Mouse (Mus musculus) urinary bladder, adult 2 months (tissue): ENCODE results near the gene Kdm4a. TPM values are rescaled to one million over a fixed set of nuclear protein-coding genes. Genes with fewer than 3 reads are reported as not detected.

Source experiments
- DNase-seq: peaks from one replicate; pipeline ENCODE4 v3.0.0; 2022; ENCODE audit warnings: low spot score
- polyA plus RNA-seq: library from polyadenylated mRNA; depleted of rRNA; stranded (reverse); fragments of >200 nt; gene quantifications from 2 replicates; pipeline ENCODE4 v1.2.3, GENCODE M21; 2012; rRNA removed

Gene Kdm4a
- polyA plus RNA-seq: 38.2 and 38.6 TPM in 2 replicates

DNA sequence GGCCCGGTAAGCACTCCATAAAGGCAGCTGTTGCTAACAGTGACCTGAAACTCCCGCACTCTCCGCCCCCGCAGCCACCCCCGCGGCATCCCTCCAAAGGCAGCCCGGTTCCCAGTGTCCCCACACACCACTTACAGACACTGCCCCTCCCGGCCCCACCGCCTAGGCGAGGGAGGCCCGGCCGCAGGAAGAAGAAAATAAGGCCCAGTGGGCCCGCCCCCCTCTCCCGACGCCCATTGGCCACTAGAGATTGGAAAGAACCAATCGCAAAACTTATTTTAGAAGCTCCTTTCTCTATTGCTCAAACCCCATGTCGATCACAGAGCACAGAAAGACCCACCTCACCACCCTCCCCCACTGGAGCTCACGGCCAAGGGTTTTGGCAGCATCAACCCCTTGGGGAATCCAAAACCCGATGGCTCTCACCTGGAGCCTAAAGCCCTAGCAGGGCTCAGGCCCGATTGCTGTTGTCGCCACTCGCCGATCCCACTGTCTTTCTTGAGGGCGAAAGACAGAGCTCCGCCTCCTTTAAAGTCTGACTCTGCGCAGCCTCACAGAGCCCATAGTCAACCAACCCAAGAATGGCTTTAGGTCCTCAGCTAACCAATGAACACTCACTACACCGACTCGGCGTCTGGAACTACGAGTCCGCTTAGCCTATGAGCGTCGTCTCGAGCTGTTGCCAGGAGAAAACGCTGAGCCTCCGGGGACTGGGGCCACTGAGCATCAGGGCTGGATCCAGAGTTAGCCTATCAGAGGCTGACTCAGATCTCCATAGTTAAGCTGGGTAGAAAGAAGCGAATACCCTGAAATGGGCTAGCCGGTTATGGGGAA is at the start of gene Kdm4a:
TSS of gene Kdm4a (minus strand) at position 577 of the 834 bp plus-strand sequence.
- DNase-seq: peak; percentile 79

DNA sequence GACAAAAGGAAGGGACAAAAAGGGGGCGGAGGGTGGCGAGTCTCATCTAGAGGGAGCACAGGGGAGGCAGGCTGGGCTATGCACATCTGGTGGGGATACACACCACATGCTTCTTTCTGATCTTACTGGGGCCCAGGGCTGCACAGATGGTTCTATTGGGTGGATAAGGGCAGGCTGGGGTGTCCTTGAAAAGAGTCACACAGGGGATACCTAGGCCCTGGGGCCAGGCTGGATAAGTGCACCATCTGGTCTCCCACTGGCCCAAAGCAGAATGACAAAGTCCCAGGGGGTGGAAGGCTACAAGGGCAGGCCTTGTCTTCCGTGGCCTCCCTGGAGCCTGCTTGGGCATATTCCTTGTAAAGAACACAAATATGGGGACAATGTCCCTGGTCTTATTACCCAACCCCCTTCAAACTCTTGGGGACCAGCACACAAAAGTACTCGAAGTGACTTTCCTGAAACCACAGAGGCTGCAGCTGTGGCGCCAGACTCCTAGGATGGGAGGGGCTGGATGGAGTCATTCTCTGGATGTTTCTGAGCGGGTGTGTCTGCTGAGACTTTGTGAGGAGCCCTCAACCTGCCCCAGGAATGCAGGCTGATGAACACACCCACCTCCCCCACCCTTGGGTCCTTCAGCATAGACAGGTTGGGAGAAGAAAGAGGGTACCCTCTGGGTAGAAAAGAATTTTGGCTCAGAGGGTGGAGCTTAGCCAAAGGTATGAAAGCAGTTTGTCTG is 49.4 kb upstream of the Kdm4a start:
- no peak for DNase-seq

DNA sequence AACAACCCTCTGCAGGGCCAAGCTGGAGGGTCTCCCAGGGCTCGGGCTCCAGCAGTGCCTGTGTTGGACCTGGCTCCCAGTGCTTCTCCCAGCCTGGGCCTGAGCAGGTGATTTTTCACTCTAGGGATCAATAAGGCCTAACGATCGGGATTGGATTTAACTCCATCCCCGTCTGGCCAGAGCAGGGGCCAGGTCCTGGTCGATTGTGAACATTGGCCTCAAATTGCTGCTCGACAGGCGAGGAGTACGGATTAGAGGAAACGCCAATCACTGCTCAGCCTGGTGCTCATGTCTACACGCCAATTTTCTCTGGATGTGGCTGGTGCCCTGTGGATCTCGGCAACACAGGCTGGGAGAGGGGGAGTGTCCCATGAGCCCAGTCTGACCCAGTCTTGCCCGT is 47.6 kb upstream of the Kdm4a start:
- no peak for DNase-seq

DNA sequence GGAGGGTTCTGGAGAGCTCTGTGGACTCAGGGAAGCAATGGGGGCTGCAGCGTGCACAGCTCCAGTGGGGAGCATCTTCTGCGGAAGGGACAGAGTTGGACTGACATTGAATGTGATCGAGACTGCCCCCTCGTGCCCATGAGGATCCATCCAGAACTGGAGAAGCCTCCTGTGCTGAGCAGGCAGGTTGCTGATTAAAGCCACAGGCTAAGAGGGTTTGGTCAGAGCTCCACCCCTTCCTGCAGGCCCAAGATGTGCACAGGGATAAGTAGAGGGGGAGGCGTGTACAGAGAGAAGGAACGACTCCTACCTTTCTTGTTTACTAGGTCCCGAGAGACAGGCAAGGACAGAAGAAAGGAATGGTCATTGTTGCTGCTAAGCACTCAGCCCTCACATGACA is 41.4 kb upstream of the Kdm4a start:
- no peak for DNase-seq

DNA sequence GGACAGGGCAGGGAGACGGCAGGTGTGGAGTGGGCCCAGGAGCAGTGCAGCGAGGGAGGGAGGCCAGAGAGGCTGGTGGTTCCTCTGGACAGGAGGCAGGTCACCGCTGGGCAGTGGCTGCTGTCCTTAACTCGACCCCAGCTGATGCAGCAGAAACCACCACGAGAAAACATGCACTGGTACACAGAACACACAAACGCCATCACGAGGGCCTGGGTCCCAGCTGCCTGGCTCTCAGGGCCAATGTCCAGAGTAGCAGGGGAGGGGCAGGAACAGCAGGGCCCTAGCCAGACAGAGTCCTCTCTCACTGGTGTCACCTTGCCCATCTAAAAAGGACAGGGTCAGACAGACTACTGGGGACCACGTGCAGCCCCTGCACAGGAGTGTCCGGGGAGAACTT is 40.9 kb upstream of the Kdm4a start:
- no peak for DNase-seq

DNA sequence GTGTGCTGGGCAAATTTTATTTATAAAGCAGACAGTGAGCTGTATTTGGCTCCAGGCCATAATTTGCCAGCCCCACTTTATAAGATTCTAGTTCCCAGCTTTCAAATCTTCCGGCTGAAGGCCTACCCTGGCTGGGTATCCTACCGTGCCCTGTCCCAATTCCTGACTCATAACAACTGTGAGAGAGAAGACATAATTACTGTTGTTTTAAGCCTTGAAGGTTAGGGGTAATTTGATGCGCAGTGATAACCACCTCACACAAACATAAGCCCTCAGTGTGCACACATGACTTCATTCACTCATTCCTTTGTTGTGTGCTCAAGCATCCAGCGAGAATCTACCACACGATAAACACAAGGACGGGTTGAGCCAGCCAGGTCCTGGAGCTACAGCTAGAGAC is 39.6 kb upstream of the Kdm4a start:
- DNase-seq: no peak

DNA sequence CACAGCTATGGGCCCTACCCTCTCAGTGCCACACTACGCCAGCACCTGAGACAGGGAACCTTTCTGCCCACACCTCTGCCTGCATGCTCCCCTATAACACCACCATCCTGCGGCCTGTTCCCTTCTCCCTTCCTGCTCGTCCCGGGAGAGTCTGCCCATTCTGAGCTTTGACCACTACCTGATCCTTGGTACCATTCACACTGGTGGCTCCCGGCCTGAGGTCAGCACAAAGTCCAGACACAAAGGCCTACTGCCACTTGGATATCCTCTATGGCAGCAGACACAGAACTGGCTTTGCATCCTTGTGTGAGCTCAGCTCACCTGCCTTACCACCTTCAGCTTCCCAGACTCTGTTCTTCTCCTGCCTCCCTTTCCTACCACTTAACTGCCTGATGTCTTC is 38.7 kb upstream of the Kdm4a start:
- DNase-seq: no peak

DNA sequence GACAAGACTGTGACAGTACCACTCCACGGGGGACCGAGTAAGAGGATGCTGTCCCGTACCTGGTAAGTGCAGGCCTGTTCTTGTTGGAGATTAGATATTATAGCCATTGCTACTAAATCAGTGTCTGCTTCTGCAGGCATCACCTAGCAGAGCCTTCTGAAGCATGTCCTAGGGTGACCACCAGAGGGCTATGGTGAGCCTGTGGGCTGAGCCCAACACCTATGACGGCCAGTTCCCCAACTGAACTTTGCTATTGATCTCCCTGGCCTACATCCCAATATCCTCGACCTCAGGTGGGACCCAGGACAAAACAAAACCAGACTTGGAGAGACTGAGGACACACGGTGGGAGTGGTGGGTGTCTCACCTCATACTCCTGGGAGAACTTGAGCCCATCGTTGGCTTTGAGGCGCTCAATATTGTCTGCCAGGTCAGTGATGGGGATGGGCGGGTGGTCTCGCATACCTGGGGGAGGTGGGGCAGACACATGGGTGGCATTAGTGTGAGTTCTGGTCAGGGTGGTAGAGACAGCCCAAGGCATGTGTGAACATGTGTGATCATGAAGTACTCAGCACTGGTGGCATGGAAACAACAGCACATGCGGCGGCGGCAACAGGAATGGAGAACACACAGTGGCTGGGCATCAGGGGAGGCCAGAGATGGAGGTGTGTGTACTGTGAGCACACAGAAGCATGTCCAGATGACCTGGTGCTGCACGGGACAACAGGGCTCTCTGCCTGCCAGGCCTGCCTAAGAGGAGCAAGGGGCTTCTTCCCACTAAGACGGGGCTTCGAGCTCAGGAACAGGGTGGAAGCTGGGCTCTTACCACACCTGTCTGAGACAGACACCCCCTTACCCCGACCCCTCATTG is 37.1 kb upstream of the Kdm4a start:
- DNase-seq: no peak

DNA sequence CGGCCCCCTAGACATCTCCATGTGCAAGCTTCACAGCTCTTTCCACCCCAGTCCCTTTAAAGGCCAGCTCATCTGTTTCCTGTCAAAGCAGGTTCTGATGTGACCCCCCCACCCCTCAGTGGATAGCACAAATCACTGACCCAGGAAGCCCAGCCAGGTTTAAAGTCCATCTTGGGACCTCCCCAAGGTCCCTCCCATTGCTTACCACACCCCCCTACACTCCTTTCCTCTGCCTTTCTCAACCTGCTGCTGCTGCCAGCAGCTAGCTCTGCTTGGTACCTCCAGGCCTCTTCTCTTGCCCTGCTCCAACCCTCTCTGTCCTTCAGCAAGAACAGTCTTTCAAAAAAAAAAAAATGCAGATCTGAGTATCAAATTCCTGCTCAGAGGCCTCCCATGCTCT is 35.0 kb upstream of the Kdm4a start:
- no peak for DNase-seq

DNA sequence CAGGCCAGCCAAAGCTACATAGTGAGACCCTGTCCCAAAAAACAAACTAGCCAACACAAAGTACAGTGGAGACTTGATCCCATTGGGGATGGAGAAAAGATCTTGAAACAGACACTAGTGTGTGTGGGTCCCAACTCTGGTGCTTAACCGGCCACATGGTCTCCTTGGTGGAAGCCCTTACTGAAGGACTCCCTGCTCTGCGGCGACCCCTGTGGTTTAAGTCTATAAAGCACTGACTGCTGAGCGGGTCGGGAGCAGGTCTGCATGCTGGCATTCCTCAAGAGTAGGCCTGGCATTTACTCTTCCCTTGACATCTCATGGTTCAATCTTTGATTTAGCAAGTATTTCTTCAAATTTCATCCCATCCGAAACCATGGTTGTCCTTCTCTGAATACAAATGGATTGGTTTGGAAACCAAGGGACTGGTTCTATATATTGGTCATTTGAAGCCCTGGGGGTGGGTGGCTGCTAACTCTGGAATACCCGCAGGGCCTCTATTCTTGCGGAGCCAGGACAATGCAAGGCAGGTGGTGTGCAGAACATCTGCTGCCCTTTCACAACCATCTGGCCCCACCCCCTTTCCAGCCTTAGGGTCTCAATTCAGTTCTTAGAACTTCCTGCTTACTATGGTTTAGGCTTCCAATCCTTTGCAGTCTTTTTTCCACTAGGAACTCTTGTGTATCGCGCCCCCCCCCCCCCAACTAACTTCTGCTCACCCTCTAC is 27.2 kb upstream of the Kdm4a start:
- DNase-seq: peak; percentile 11

DNA sequence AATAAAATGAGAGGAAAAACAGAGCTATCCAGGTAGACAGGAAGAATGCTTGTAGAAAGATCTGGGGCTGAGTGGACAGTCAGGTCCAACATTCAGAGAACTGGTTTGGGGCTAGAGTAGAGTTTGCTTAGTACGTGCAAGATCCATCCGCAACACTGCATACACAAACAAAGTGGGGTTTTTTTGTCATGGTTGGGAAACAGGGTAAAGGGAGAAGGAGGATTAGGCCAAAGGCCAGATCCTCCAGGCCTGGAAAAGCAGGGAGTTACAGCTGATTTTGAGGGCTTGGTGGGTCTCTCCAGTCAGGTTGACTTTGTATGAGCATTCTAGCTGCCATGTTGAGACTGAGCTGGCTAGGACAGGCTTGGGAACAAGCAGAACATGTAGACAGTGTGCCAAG is 26.1 kb upstream of the Kdm4a start:
- DNase-seq: no peak

DNA sequence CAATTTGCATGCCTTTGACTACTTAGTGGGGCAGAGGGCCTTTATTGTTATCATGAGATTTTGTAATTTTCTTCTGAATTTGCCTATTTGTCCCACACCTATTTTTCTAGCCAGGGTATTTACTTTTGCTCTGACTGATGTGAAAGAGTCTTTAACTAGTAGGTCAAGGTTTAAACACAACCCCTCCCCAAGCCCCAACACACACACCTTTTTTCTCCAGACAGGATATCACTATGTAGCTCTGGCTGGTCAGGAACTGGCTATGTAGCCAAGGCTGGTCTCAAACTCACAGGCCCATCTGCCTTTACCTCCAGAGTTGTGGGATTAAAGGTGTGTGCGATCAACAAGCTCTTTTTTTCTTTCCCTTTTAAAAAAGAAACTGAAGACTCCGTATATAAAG is 19.2 kb upstream of the Kdm4a start:
- no peak for DNase-seq

DNA sequence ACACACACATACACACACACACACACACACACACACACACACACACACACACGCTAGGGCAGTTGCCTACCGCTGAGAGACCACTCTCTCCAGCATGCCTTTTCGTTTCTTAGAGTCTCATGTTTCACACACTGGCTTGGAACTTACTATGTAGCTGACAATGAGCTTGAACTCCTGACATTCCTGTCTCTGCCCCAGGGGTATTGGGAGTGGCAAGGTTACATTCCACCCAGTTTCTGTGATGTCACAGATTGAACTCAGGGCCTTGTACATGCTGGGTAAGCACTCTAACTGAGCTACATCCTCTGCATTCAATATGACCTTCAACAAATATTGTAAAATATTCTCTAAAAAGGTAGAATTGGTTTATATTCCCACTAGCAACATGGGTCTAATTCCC is 18.8 kb upstream of the Kdm4a start:
- no peak for DNase-seq

DNA sequence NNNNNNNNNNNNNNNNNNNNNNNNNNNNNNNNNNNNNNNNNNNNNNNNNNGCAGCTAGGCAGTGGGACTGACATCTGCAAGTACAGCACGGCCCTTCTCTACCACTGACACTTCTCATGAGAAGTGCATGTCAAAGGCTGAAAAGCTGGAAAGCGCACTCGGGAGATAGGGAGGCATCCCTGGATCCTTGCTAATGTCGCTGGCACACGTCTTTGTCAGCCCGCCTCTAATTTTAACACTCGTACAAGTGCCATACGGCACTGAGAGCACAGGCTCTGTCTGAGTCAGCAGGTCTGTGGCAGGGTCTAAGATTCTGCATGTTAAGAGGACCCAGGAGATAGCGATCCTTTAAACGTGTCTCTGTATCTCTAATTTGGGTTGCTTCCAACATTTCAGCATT is 16.3 kb upstream of the Kdm4a start:
- DNase-seq: no peak

DNA sequence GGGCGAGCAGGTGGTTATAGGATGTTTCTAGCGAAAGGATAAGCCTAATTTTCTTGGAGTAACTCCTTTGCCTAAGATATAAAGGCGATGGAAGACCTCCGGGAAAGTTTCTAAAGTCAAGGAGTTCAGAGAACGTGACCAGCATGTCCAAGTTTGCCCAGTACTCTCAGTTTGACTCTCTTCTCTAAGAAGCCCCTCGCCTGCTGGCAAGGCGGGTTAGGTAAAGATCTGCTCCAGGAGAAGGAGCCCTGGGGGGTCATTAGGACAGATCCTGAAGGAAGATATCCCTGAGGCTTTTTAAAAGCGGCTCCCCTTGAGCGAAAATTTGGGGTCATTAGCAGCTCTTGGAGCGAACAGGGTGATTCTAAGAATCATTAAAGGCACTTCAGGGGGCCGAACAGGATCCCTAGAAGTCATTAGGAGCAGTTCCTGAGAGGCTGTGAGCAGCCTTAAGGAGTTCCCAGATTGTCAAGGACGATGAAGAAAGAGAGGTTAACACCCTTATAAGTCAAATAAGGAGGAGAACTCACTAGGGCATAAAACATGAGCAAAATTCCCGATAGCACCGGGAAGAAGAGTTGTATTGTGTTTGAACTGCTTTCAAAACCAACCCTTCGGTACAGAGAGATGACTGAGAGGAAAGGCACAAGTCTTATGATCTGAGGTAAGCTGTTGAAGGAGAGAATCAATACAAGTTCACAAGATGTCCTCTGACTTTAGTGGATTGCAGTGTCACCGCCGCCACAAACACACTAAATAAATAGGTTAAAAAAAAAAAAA is 648 bp upstream of the Kdm4a start:
- no peak for DNase-seq

DNA sequence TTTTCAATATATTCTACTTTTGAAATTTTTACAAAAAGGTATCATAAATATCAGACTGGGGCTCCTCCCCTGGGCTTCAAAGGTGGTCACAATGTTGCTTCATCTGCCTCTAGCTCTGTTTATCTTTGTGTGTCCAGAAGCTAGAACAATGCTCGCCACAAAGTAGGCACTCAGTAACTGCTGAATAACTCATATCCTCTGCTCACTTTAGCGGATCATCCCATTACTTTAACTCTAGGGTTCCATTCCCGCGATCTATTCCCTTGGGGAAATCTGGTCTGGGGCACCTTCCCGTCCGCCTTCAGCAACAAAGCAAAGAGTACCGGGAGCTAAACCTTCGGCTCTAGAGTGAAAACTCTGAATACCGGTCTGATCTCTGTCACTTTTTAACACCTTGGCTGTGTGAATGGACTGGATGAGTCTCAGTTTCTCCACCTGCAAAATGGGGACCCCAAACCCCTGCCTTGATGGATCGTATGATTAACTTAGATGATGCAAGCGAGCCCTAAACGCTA is 834 bp downstream of the Kdm4a start:
- no peak for DNase-seq

DNA sequence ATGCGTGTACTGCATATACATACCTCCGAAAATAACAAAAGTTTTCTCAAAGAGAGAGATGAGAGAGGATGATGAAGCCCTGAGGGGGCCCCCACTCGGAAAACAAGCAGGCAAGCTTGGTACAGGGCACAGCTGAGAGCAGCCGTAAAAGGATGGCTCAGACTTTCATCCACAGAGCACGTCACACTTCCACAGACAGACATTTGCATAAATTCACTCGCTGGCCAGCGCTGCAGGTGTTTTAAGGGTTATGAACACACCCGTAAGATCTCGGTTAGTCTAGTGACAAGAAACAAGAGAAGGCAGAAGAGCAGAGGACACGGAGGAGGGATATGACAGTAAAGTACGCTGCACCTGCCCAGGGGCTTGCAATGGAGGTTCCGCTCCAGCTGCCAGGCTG is 7.4 kb downstream of the Kdm4a start:
- DNase-seq: no peak

DNA sequence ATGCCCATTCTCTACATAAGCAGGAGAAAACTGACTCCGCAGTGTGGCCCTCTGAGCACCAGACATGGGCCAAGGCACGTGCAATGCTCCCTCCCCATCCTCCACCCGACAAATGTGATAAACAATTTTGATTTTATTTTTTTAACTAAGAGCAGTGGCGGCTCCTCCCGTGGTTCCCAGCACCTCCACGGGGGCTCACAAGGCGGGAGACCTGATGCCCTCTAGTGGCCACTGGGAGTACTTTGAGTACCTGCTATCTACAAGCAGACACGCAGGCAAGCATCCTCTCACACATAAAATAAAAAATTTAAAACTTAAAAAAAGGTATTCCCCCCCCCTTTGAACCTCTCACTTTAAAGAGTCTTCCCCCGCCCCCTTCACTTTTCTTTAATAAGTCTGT is 8.8 kb downstream of the Kdm4a start:
- DNase-seq: no peak

DNA sequence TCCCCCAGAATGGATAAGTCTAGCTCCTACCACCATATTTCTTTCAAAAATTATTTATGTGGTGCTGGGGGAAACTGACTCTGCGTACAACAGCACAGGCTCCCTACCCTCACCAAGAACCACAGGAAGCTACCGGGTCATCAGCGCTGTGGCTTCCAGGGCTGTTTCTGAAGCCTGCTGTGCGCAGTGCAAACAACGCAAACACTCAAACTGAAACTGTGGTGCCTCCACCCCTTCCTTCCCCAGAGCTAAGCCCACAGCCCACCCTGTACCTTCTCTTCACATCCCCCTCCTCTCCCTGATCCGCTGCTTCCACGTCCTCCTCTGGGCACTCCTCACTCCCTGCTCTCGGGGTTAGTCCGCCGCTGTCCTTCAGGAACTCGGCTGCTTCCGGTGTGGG is 17.7 kb downstream of the Kdm4a start:
- DNase-seq: no peak

DNA sequence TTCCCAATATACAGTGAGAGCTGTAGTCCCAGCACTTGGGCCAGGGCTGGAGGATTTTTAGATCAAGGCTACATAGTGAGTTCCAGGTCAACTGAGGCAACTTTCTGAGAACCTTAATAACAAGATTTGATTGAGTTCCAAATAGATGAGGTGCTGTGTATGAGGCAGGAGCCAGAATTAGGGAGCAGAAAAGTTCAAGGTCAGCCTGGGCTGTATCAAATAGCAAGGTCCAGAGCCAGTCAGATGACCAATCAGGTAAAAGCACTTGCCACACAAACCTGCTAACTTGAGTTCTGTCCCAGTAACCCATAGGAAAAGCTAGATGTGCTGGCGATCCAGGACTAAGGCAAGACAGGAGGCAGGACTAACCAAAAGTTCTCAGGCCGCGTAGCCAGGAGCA is 22.2 kb downstream of the Kdm4a start:
- DNase-seq: no peak

DNA sequence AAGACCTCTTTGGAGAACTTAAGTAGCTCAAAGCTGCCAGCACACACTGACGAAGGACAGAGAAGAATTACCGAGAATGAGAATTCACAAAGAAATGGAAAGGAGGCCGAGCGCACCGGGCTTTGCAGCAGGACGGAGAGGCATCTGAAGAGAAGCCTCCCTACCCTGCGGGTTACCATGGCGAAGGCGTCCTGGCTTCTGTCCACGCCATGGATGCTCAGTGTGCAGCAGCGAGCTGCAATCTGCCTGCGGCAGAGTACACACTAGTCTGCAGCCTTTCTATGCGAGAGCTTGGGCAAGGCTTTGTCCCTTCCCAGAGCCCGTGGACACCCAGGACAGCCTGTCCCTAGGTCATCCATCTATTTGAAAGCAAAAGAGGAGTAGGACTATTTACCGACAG is 23.3 kb downstream of the Kdm4a start:
- DNase-seq: no peak
